In genomic region chr1:42865336-42865939, GRCm38 (mm10) we compare ENCODE assay signal across 12 mouse cellular contexts. TPM values are rescaled to one million over a fixed set of nuclear protein-coding genes. Genes with fewer than 3 reads are reported as not detected.
DNase-seq lines count a peak whose midpoint lies in the region; ATAC-seq and TF ChIP-seq lines count a peak whose summit lies in the region.
"Had no signal": no experiment of that assay in that cellular context is flagged by ENCODE, and none has a peak within 500 bp of the region (broad histone marks: within the 10 kb centered on the region; RNA-seq: fewer than 3 reads in every experiment).

No protein-coding gene starts in this region.

- H3K36me3 ChIP-seq in hindbrain, embryonic 15.5 days = peaks cover 5% of the 10 kb centered on the region; the same call in 1 of the 2 replicates
- peaks cover 45% of the 10 kb centered on the region for H3K36me3 ChIP-seq in hindbrain, embryonic 10.5 days
- H3K36me3 ChIP-seq in lung, postnatal 0 days (ENCODE audit: insufficient read depth, low read length) = peaks cover 4% of the 10 kb centered on the region
- H3K36me3 ChIP-seq in hindbrain, embryonic 16.5 days (ENCODE audit: control insufficient read depth, insufficient read depth, low read length) = peaks cover 9% of the 10 kb centered on the region

- H3K9ac ChIP-seq in hindbrain, embryonic 15.5 days = no peak overlapping the region
- no peak overlapping the region for H3K9ac ChIP-seq in lung, postnatal 0 days (replicated peaks; ENCODE audit: low read depth)
- no peak overlapping the region for H3K9ac ChIP-seq in hindbrain, embryonic 16.5 days (ENCODE audit: low read depth, low read length)

- H3K27me3 ChIP-seq in hindbrain, embryonic 15.5 days = no peaks in the 10 kb centered on the region
- H3K27me3 ChIP-seq in hindbrain, embryonic 10.5 days (ENCODE audit: insufficient read depth, poor library complexity, severe bottlenecking) = no peaks in the 10 kb centered on the region
- H3K27me3 ChIP-seq in lung, postnatal 0 days (replicated peaks; ENCODE audit: insufficient read depth, low read length) = no peaks in the 10 kb centered on the region
- no peaks in the 10 kb centered on the region for H3K27me3 ChIP-seq in hindbrain, embryonic 16.5 days (replicated peaks; ENCODE audit: control insufficient read depth, insufficient read depth, low read length)

- H3K27ac ChIP-seq in hindbrain, embryonic 15.5 days (replicated peaks) = no peak overlapping the region
- H3K27ac ChIP-seq in hindbrain, embryonic 10.5 days = no peak overlapping the region
- H3K27ac ChIP-seq in lung, postnatal 0 days (ENCODE audit: low read length) = no peak overlapping the region
- H3K27ac ChIP-seq in hindbrain, embryonic 16.5 days (ENCODE audit: low read depth, low read length) = no peak overlapping the region
- H3K27ac ChIP-seq: forebrain, embryonic 10.5 days had no signal

- 99% methylated on average over 4 of the region's 4 CpGs for WGBS in hindbrain, embryonic 15.5 days
- 97% methylated on average over 4 of the region's 4 CpGs for WGBS in hindbrain, embryonic 10.5 days
- WGBS in lung, postnatal 0 days = 97% methylated on average over 4 of the region's 4 CpGs
- 91% methylated on average over 4 of the region's 4 CpGs for WGBS in hindbrain, embryonic 16.5 days

- DNase-seq in hindbrain, embryonic 10.5 days (ENCODE audit: low spot score) = no peak
- DNase-seq in lung, postnatal 0 days (ENCODE audit: low spot score) = no peak
- DNase-seq in lung, postnatal 14 days = no peak
- no peak for DNase-seq in embryo, embryonic 10.5 days (ENCODE audit: low spot score)
- DNase-seq: cerebellum, postnatal 14 days; kidney, postnatal 25 days; right cerebral cortex, postnatal 14 days; thymus, adult 18-20 months had no signal

- no peak for TF ChIP-seq EP300 in lung, postnatal 0 days (IDR thresholded peaks at IDR 0.05)

- no peaks in the 10 kb centered on the region for H3K4me1 ChIP-seq in hindbrain, embryonic 15.5 days (replicated peaks)
- no peaks in the 10 kb centered on the region for H3K4me1 ChIP-seq in hindbrain, embryonic 10.5 days (replicated peaks)
- no peaks in the 10 kb centered on the region for H3K4me1 ChIP-seq in lung, postnatal 0 days (ENCODE audit: insufficient read depth, low read depth, low read length)
- H3K4me1 ChIP-seq in hindbrain, embryonic 16.5 days (ENCODE audit: control insufficient read depth, insufficient read depth, low read depth, low read length) = no peaks in the 10 kb centered on the region

- H3K4me3 ChIP-seq in hindbrain, embryonic 15.5 days = no peak overlapping the region
- H3K4me3 ChIP-seq in hindbrain, embryonic 10.5 days = no peak overlapping the region
- no peak overlapping the region for H3K4me3 ChIP-seq in lung, postnatal 0 days (ENCODE audit: low read depth, low read length)
- no peak overlapping the region for H3K4me3 ChIP-seq in hindbrain, embryonic 16.5 days (ENCODE audit: low read length)
- H3K4me3 ChIP-seq: forebrain, embryonic 10.5 days had no signal

- TF ChIP-seq CTCF in lung, postnatal 0 days (IDR thresholded peaks at IDR 0.05) = no peak

- peak; percentile 54; the same call in 1 of the 2 replicates for ATAC-seq in hindbrain, embryonic 15.5 days (ENCODE audit: low FRiP score, low read depth)
- ATAC-seq in lung, postnatal 0 days = 0 out of 2 replicates have a peak, but pooled peaks have one; percentile 14
- peak; percentile 40; the same call in 1 of the 2 replicates for ATAC-seq in hindbrain, embryonic 16.5 days
- 0 out of 2 replicates have a peak, but pooled peaks have one; percentile 23 for ATAC-seq in neutrophil, adult 5-6 weeks (ENCODE audit: extremely low read depth, insufficient number of reproducible peaks, low FRiP score, poor library complexity, severe bottlenecking)

- H3K4me2 ChIP-seq in hindbrain, embryonic 15.5 days = no peak overlapping the region
- H3K4me2 ChIP-seq in lung, postnatal 0 days (replicated peaks; ENCODE audit: low read depth, low read length) = no peak overlapping the region
- H3K4me2 ChIP-seq in hindbrain, embryonic 16.5 days (ENCODE audit: low read length) = no peak overlapping the region

- H3K9me3 ChIP-seq in hindbrain, embryonic 15.5 days = no peaks in the 10 kb centered on the region
- no peaks in the 10 kb centered on the region for H3K9me3 ChIP-seq in hindbrain, embryonic 10.5 days
- no peaks in the 10 kb centered on the region for H3K9me3 ChIP-seq in lung, postnatal 0 days (ENCODE audit: low read length)
- H3K9me3 ChIP-seq in hindbrain, embryonic 16.5 days (ENCODE audit: control insufficient read depth, low read length) = no peaks in the 10 kb centered on the region
- H3K9me3 ChIP-seq: forebrain, embryonic 10.5 days had no signal

RNA-seq across cellular contexts. Expression of gene Mrps9, which starts 14.4 kb away (rescaled TPM):
- polyA plus RNA-seq in hindbrain, embryonic 15.5 days (2015; fragmentation: Nextera tagmentation; extraction: Ambion mirVana) = 28.8 and 35.3 TPM in 2 replicates
- polyA plus RNA-seq in hindbrain, embryonic 10.5 days (2016; fragmentation: Nextera tagmentation; extraction: Ambion mirVana) = 49.6 and 53.8 TPM in 2 replicates
- 41.1 and 41.2 TPM in 2 replicates for polyA plus RNA-seq in lung, postnatal 0 days (2015; fragmentation: Nextera tagmentation; extraction: Ambion mirVana)
- polyA plus RNA-seq in hindbrain, embryonic 16.5 days (2015; fragmentation: Nextera tagmentation; extraction: Ambion mirVana) = 31.3 and 33.2 TPM in 2 replicates
- total RNA-seq in neutrophil, adult 5-6 weeks (2017) = 56.2 and 63.6 TPM in 2 replicates
